Mouse (Mus musculus) CH12.LX (cell line): ENCODE results near the gene Rasl10a.

Experiments used
- BHLHE40 ChIP-seq: IDR thresholded peaks from 2 replicates; pipeline ENCODE4 v1.6.1; 2011; ENCODE audit warnings: mild to moderate bottlenecking, low read depth, low read length, improper control_type of control experiment
- CTCF ChIP-seq, 2 experiments: IDR thresholded peaks in 1 of 2; conservative IDR thresholded peaks in 1 of 2; 2 replicates each; pipeline ENCODE4 v1.5.1; 2011 to 2012; ENCODE audit warnings: low read depth in 2 of 2, low read length in 2 of 2, improper control_type of control experiment in 1 of 2, inconsistent platforms in 1 of 2, mild to moderate bottlenecking in 1 of 2, moderate library complexity in 1 of 2
- EP300 ChIP-seq: IDR thresholded peaks from 2 replicates; pipeline ENCODE4 v1.6.1; 2011; ENCODE audit warnings: low read length, improper control_type of control experiment
- ETS1 ChIP-seq: conservative IDR thresholded peaks from 2 replicates; pipeline ENCODE4 v1.6.1; 2012; ENCODE audit warnings: low read depth, mild to moderate bottlenecking, inconsistent platforms, low read length, improper control_type of control experiment, moderate library complexity
- HCFC1 ChIP-seq: IDR thresholded peaks from 2 replicates; pipeline ENCODE4 v1.6.1; 2012; ENCODE audit warnings: low read depth, mild to moderate bottlenecking, inconsistent platforms, low read length, improper control_type of control experiment
- MYC ChIP-seq: IDR thresholded peaks from 2 replicates; pipeline ENCODE4 v1.6.1; 2011; ENCODE audit warnings: low read depth, mild to moderate bottlenecking, improper control_type of control experiment, low read length
- NELFE ChIP-seq: IDR thresholded peaks from 2 replicates; pipeline ENCODE4 v1.6.1; 2011; ENCODE audit warnings: low read depth, low read length, improper control_type of control experiment
- POLR2A ChIP-seq: IDR thresholded peaks from 2 replicates; pipeline ENCODE4 v1.6.1; 2011; ENCODE audit warnings: low read depth, mild to moderate bottlenecking, improper control_type of control experiment, low read length
- RCOR1 ChIP-seq: conservative IDR thresholded peaks from 2 replicates; pipeline ENCODE4 v1.6.1; 2012; ENCODE audit warnings: low read depth, mild to moderate bottlenecking, inconsistent platforms, low read length, improper control_type of control experiment
- TBP ChIP-seq: conservative IDR thresholded peaks from 2 replicates; pipeline ENCODE4 v1.6.1; 2011; ENCODE audit warnings: low read depth, low read length, improper control_type of control experiment
- TCF12 ChIP-seq: IDR thresholded peaks from 2 replicates; pipeline ENCODE4 v1.6.1; 2014; ENCODE audit warnings: low read depth, mild to moderate bottlenecking, inconsistent platforms, low read length, improper control_type of control experiment
- UBTF ChIP-seq: IDR thresholded peaks from 2 replicates; pipeline ENCODE4 v1.6.1; 2012; ENCODE audit warnings: low read depth, mild to moderate bottlenecking, inconsistent platforms, low read length, improper control_type of control experiment, moderate library complexity
- ZNF384 ChIP-seq: IDR thresholded peaks from 2 replicates; pipeline ENCODE4 v1.6.1; 2012; ENCODE audit warnings: low read depth, low read length, improper control_type of control experiment, inconsistent platforms

DNA sequence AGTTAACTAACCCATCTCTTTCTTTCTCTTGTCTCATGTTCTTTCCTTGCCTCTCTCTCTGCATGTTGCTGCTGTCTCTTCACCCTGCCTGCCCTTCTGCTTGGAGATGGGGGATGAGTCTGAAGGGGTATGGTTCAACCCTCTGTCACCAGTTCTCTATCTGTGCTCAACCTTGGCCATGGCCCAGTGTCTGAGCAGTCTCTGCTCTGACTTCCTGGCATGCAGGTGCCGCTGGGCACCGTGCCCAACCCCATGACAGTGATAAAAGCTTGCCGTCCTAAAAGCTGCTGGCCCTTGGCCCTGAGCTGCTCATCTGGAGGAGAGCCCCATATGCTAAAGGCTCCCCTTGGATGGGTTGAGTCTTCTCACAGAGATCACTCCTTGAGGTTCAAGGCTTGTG lies 24.8 kb upstream of the Rasl10a start:
- no peak for TF ChIP-seq NELFE
- TF ChIP-seq EP300: no peak
- TF ChIP-seq POLR2A: no peak
- no peak for TF ChIP-seq CTCF (conservative IDR thresholded peaks at IDR 0.05 in 1 of 2, IDR thresholded peaks at IDR 0.05 in 1 of 2; ENCODE audit: low read depth in 2 of 2, low read length in 2 of 2)
- no peak for TF ChIP-seq RCOR1
- TF ChIP-seq ETS1: no peak
- no peak for TF ChIP-seq MYC
- TF ChIP-seq TBP: no peak
- TF ChIP-seq BHLHE40: no peak
- no peak for TF ChIP-seq ZNF384
- TF ChIP-seq UBTF: no peak
- no peak for TF ChIP-seq TCF12
- TF ChIP-seq HCFC1: no peak
